Mouse (Mus musculus) heart, embryonic 15.5 days (tissue): ENCODE measurements around the gene Trim38. TPM values are rescaled to one million over a fixed set of nuclear protein-coding genes. Genes with fewer than 3 reads are reported as not detected.

Source experiments
- ATAC-seq: fragments of 200-750 bp; cut with Nextera tagmentation; replicated peaks from 2 replicates; pipeline ENCODE4 v1.8.0; 2017; ENCODE audit warnings: low read depth, moderate TSS enrichment; ENCODE audit not compliant: insufficient number of reproducible peaks, insufficient read depth, low FRiP score
- H3K27ac ChIP-seq: fragments of 300-500 bp; sonication (generic); 2 replicates; pipeline ENCODE4 v1.5.1; 2015; ENCODE audit warnings: mild to moderate bottlenecking, inconsistent platforms
- H3K27me3 ChIP-seq: fragments of 300-500 bp; sonication (generic); 2 replicates; pipeline ENCODE4 v1.6.1; 2015; ENCODE audit warnings: inconsistent platforms
- H3K36me3 ChIP-seq: fragments of 300-500 bp; sonication (generic); 2 replicates; pipeline ENCODE4 v1.6.1; 2015; ENCODE audit warnings: mild to moderate bottlenecking, inconsistent platforms
- H3K4me1 ChIP-seq: fragments of 300-500 bp; sonication (generic); replicated peaks from 2 replicates; pipeline ENCODE4 v1.6.1; 2015; ENCODE audit warnings: inconsistent platforms
- H3K4me2 ChIP-seq: fragments of 300-500 bp; sonication (generic); 2 replicates; pipeline ENCODE4 v1.6.1; 2015; ENCODE audit warnings: inconsistent platforms, mild to moderate bottlenecking, moderate library complexity
- H3K4me3 ChIP-seq: fragments of 300-500 bp; sonication (generic); 2 replicates; pipeline ENCODE4 v1.5.1; 2015; ENCODE audit warnings: mild to moderate bottlenecking, inconsistent platforms
- H3K9ac ChIP-seq: fragments of 300-500 bp; sonication (generic); 2 replicates; pipeline ENCODE4 v1.6.1; 2015; ENCODE audit warnings: mild to moderate bottlenecking, inconsistent platforms
- H3K9me3 ChIP-seq: fragments of 300-500 bp; sonication (generic); replicated peaks from 2 replicates; pipeline ENCODE4 v1.6.1; 2016; ENCODE audit warnings: inconsistent platforms
- WGBS: fragments of 180-500 bp; shearing (Covaris S2); methylation state at CpG from one replicate; pipeline ENCODE4 v1.1.7; 2015; ENCODE audit warnings: mixed read lengths; 5-methylcytosine and 5-hydroxymethylcytosine counted together
- polyA plus RNA-seq: library from polyadenylated mRNA; unstranded; fragments of >200 nt; fragmentation: Nextera tagmentation; extraction: Ambion mirVana; gene quantifications from 2 replicates; pipeline ENCODE4 v1.2.1, GENCODE M21; 2015

Gene Trim38
- polyA plus RNA-seq, 1 experiment from 2014 or later, result not detected

DNA sequence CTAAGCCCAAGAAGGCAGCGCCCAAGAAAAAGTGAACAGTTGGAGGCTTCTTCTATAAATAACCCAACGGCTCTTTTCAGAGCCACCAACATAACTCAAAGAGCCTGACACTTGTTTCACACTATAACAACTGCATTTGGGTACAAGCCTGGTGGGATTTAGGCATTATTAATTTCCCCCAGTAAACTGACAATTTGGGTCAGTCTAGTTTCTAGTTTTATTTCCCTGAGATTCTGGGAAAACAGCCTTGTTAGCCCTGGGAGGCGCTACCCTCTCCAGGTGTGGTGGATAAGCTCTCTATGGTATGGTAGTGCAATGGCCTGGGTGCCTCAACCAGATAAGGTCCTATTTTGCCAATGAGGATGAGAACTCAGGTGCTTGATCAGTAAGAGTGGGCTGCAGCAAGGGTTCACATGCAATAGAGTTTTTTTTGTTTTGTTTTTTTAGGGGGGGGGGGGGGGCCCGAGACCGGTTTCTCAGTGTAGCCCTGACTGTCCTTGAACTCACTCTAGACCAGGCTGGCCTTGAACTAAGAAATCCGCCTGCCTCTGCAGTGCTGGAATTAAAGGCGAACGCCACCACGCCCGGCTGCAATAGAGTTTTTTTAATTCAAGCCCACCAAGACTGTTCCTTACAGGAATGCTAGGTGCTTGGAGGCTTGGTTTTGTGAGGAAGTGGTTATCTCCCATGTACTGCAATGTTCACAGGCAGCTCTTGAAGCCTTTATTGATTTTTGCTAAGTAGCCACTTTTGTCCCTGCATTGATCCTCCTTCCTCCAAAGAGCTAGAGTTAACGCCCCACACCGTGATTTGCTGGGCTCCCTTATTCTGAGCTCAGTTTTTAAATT lies 5.2 kb upstream of the Trim38 start:
- no peak for ATAC-seq
- 43% methylated on average over 12 of the region's 12 CpGs for WGBS
- peak overlapping the region; percentile 68 for H3K4me3 ChIP-seq
- no peaks in the 10 kb centered on the region for H3K36me3 ChIP-seq
- H3K27me3 ChIP-seq, result no peaks in the 10 kb centered on the region
- peaks cover 31% of the 10 kb centered on the region for H3K4me1 ChIP-seq
- H3K9me3 ChIP-seq, result no peaks in the 10 kb centered on the region
- peak overlapping the region; percentile 92 for H3K4me2 ChIP-seq
- H3K9ac ChIP-seq, result peak overlapping the region; percentile 75
- peak overlapping the region; percentile 95 for H3K27ac ChIP-seq

DNA sequence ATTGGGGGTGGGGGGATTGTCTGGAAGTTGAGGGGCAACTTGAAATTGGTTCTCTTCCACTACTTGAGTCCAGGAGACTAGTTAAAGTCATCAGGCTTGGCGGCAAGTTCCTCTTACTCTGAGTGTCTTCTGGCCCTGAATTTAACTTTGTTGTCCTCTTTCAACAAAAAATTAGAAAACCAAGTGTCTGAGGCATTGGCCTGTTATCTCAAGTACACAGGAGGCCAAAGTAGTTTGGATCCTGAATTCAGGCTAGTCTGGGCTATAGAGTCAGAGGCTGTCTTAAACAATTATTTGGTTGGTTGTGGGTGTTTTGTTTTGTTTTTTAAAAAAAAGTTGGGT lies 4.6 kb upstream of the Trim38 start:
- Histone ChIP-seq H3K27me3 (no peaks in the 10 kb centered on the region), H3K36me3 (no peaks in the 10 kb centered on the region), H3K4me1 (peaks cover 27% of the 10 kb centered on the region), H3K9ac (no peak overlapping the region), H3K4me3 (no peak overlapping the region), H3K4me2 (no peak overlapping the region), H3K27ac (no peak overlapping the region), H3K9me3 (no peaks in the 10 kb centered on the region)
- 81% methylated on average over 1 of the region's 1 CpGs for WGBS
- ATAC-seq, result no peak

GRCm38 (mm10) chr13:23766772-23767171 lies 2.9 kb upstream of the Trim38 start:
- Histone ChIP-seq H3K4me1 (peaks cover 19% of the 10 kb centered on the region), H3K9ac (no peak overlapping the region), H3K27me3 (no peaks in the 10 kb centered on the region), H3K4me3 (no peak overlapping the region), H3K27ac (no peak overlapping the region), H3K9me3 (no peaks in the 10 kb centered on the region), H3K36me3 (no peaks in the 10 kb centered on the region), H3K4me2 (no peak overlapping the region)
- no peak for ATAC-seq

DNA sequence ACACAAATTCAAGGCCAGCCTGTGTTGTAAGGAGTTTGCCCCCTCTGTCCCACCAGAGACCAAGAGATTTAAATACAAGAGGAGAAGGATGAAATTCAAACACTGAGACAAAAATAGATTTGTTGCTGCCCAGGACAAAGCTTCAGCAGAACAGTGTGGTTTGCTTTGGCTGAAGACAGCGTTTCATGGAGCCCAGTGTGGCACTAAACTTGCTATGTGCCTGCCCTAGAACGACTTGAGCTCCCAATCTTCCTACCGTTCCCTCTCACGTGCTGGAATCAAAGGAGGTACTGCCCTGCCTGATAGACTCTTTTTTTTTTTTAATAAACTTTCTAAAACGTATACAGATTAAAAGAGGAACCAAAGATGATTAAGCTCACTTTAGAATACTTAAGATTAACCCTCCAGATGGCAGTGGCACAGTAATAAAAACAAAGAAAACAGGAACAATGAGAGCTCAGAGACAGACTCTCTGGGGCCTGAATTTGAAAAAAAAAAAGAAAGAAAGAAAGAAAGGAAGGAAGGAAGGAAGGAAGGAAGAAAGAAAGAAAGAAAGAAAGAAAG lies 797 bp upstream of the Trim38 start:
- WGBS, result 39% methylated on average over 5 of the region's 5 CpGs
- H3K4me2 ChIP-seq, result no peak overlapping the region
- H3K4me3 ChIP-seq, result no peak overlapping the region
- H3K9me3 ChIP-seq, result no peaks in the 10 kb centered on the region
- ATAC-seq, result no peak
- H3K36me3 ChIP-seq, result no peaks in the 10 kb centered on the region
- H3K9ac ChIP-seq, result no peak overlapping the region
- no peaks in the 10 kb centered on the region for H3K27me3 ChIP-seq
- no peak overlapping the region for H3K27ac ChIP-seq
- peaks cover 14% of the 10 kb centered on the region for H3K4me1 ChIP-seq

DNA sequence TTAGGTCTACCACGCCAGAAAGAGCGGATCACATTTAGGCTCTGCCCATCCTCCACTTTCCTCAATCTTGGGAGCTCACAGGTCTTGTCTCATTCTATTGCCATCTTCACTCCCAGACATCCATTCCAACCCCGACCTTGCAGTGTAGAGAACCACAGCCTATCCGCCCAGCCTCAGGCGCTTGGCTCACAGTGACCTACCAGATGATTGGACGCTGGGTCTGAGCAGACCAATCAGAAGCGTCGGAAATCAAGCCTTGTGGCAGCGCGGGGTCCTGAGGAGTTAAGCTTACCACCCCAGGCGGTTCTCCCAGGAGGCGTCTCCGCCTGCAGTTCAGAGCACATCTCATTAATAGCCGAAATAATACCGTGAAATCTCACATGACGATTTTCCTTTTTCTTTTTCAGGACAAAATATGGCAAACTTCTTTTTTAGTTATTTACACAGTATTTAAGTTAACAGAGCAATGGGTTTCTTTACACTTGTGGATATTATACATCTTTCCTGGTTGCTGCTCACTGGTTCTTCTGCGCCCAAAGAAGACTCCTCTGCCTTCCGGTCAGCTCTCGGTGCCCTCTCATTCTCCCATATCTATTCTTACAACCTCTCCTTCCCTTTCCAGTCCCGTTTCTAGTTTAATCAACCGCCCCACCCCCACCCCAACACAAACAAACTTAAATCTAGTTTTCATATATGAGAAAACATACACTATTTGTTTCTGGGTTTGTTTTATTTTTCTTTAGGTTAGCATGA lies 3.0 kb downstream of the Trim38 start:
- Histone ChIP-seq H3K27ac (no peak overlapping the region), H3K4me1 (peaks cover 8% of the 10 kb centered on the region; the same call in 1 of the 2 replicates), H3K9me3 (no peaks in the 10 kb centered on the region), H3K4me3 (peak overlapping the region; percentile 24), H3K36me3 (no peaks in the 10 kb centered on the region), H3K9ac (no peak overlapping the region), H3K4me2 (peak overlapping the region; percentile 57), H3K27me3 (no peaks in the 10 kb centered on the region)
- ATAC-seq, result peak; percentile 88
- WGBS, result 17% methylated on average over 21 of the region's 21 CpGs

DNA sequence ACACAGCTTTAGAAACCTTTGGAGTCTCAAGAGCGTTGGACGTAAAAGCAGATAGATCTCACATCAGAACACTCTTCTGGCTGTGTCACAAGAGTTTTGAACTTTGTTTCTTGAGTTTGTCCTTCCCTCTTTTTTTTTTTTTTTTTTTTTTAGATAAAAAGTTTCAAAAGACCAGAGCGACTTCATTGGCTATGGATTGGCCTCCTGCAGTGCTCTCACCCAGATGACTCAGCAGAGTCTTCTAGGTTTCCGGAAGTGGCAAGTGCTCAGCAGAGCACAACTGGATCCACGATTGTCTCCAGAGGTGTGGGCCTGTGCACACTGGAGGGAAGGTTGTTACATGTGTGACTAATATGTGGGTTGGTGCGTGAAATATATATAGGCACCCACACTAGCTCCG lies 8.6 kb downstream of the Trim38 start:
- H3K36me3 ChIP-seq, result no peaks in the 10 kb centered on the region
- no peaks in the 10 kb centered on the region for H3K4me1 ChIP-seq
- H3K27me3 ChIP-seq, result no peaks in the 10 kb centered on the region
- H3K4me2 ChIP-seq, result no peak overlapping the region
- H3K9ac ChIP-seq, result no peak overlapping the region
- H3K4me3 ChIP-seq, result no peak overlapping the region
- no peaks in the 10 kb centered on the region for H3K9me3 ChIP-seq
- 91% methylated on average over 7 of the region's 7 CpGs for WGBS
- H3K27ac ChIP-seq, result no peak overlapping the region
- no peak for ATAC-seq

GRCm38 (mm10) chr13:23779025-23779424 lies 9.3 kb downstream of the Trim38 start:
- Histone ChIP-seq H3K27ac (no peak overlapping the region), H3K4me1 (no peaks in the 10 kb centered on the region), H3K27me3 (no peaks in the 10 kb centered on the region), H3K4me2 (no peak overlapping the region), H3K4me3 (no peak overlapping the region), H3K9ac (no peak overlapping the region), H3K9me3 (no peaks in the 10 kb centered on the region), H3K36me3 (no peaks in the 10 kb centered on the region)
- no peak for ATAC-seq
- WGBS, result 57% methylated on average over 4 of the region's 4 CpGs

- no peaks in the 10 kb centered on the region for H3K27me3 ChIP-seq
- H3K4me1 ChIP-seq, result no peaks in the 10 kb centered on the region
- 46% methylated on average over 2 of the region's 2 CpGs for WGBS
Observed at GRCm38 (mm10) chr13:23792520-23792919, 22.8 kb downstream of the Trim38 start.

GRCm38 (mm10) chr13:23799405-23799804 lies 29.7 kb downstream of the Trim38 start:
- Histone ChIP-seq H3K27ac (no peak overlapping the region), H3K4me1 (no peaks in the 10 kb centered on the region), H3K4me3 (no peak overlapping the region), H3K36me3 (no peaks in the 10 kb centered on the region), H3K9ac (no peak overlapping the region), H3K4me2 (no peak overlapping the region), H3K9me3 (no peaks in the 10 kb centered on the region), H3K27me3 (no peaks in the 10 kb centered on the region)
- 76% methylated on average over 5 of the region's 5 CpGs for WGBS
- no peak for ATAC-seq

More at GRCm38 (mm10) chr13:23792520-23792919, 22.8 kb downstream of the Trim38 start:
- Histone ChIP-seq H3K27ac (no peak overlapping the region), H3K36me3 (no peaks in the 10 kb centered on the region), H3K9ac (no peak overlapping the region), H3K9me3 (no peaks in the 10 kb centered on the region), H3K4me3 (no peak overlapping the region), H3K4me2 (no peak overlapping the region)
- no peak for ATAC-seq

DNA sequence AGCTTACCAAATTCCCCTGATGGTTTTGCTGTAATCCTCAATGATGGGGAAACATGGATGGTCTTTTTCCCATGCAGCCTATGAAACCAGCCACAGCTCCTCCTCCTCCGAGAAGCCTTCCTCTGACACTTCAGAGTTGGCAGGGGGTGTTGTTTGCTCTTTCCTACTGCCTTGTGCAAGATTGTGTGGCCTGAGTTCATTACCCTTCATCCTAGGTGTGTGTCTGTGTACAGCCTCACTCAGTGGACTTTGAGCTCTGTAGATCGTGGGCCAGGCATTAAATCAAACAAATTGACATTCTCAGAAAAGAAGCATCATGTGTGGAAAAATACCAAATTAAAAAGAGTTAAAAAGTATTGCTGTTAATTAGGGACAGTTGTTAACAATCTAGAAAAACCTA lies 34.8 kb downstream of the Trim38 start:
- Histone ChIP-seq H3K9me3 (no peaks in the 10 kb centered on the region), H3K4me2 (no peak overlapping the region), H3K27ac (no peak overlapping the region), H3K4me3 (no peak overlapping the region), H3K27me3 (no peaks in the 10 kb centered on the region), H3K36me3 (no peaks in the 10 kb centered on the region), H3K9ac (no peak overlapping the region), H3K4me1 (no peaks in the 10 kb centered on the region)
- 72% methylated on average over 2 of the region's 2 CpGs for WGBS
- ATAC-seq, result no peak

GRCm38 (mm10) chr13:23806422-23807052 lies 36.8 kb downstream of the Trim38 start, which contains the start of gene Slc17a2:
Gene Slc17a2, plus strand, starts transcription at chr13:23806993.
- H3K4me1 ChIP-seq, result no peaks in the 10 kb centered on the region
- WGBS, result 78% methylated on average over 15 of the region's 15 CpGs
- no peak within 1 kb of the TSS for H3K4me2 ChIP-seq
- no peak within 1 kb of the TSS for H3K27ac ChIP-seq
- no peak for ATAC-seq
- H3K36me3 ChIP-seq, result no peaks in the 10 kb centered on the region
- no peaks in the 10 kb centered on the region for H3K9me3 ChIP-seq
- no peak within 1 kb of the TSS for H3K4me3 ChIP-seq
- H3K27me3 ChIP-seq, result no peaks in the 10 kb centered on the region
- no peak within 1 kb of the TSS for H3K9ac ChIP-seq
